Mouse (Mus musculus) adrenal gland, postnatal 0 days (tissue): Measurements from ENCODE around the gene Olfr994. TPM values are rescaled to one million over a fixed set of nuclear protein-coding genes. Genes with fewer than 3 reads are reported as not detected.

Experiments used
- polyA plus RNA-seq: library from polyadenylated mRNA; unstranded; fragments of >200 nt; fragmentation: Nextera tagmentation; extraction: Ambion mirVana; gene quantifications from 2 replicates; pipeline ENCODE4 v1.2.1, GENCODE M21; 2015

Olfr994 gene
- polyA plus RNA-seq = not detected in 2 replicates

GRCm38 (mm10) chr2:85436351-85436750 is at the start of gene Olfr994:
Olfr994 (minus strand) TSS chr2:85436451.

GRCm38 (mm10) chr2:85443539-85443938 is 7.3 kb upstream of the Olfr994 start, which contains the start of gene Olfr995:
Olfr995 (minus strand) TSS chr2:85443639.

GRCm38 (mm10) chr2:85414777-85415176 is 21.5 kb downstream of the Olfr994 start, which contains the start of gene Olfr993:
Olfr993 (minus strand) TSS chr2:85414877.

GRCm38 (mm10) chr2:85409369-85409768 is 26.9 kb downstream of the Olfr994 start, which contains the start of gene Olfr992:
Olfr992 (minus strand) TSS chr2:85409469.

Other genes with a start within 250 kb of the Olfr994 start
- gene Lrrc55, start 239.3 kb downstream of the Olfr994 start, polyA plus RNA-seq = 1.9 and 2.1 TPM in 2 replicates
- gene Olfr987, start 97.1 kb downstream of the Olfr994 start, polyA plus RNA-seq = not detected in 2 replicates
- gene Olfr988, start 73.2 kb downstream of the Olfr994 start, polyA plus RNA-seq = not detected in 2 replicates
- not detected in 2 replicates for gene Olfr992, start 27.0 kb downstream of the Olfr994 start, polyA plus RNA-seq
- not detected in 2 replicates for gene Olfr993, start 21.6 kb downstream of the Olfr994 start, polyA plus RNA-seq
- not detected in 2 replicates for gene Olfr995, start 7.2 kb upstream of the Olfr994 start, polyA plus RNA-seq
- gene 4833423E24Rik, start 82.6 kb upstream of the Olfr994 start, polyA plus RNA-seq = 0.19 and 0.83 TPM in 2 replicates
- gene Olfr996, start 142.8 kb upstream of the Olfr994 start, polyA plus RNA-seq = not detected in 2 replicates
- gene Olfr998, start 152.5 kb upstream of the Olfr994 start, polyA plus RNA-seq = 0.22 TPM in 1 of 2 replicates, not detected in the other
- gene Olfr1000, start 175.5 kb upstream of the Olfr994 start, polyA plus RNA-seq = not detected in 2 replicates
- gene Olfr1002, start 214.3 kb upstream of the Olfr994 start, polyA plus RNA-seq = not detected in 2 replicates
- gene Olfr154, start 228.0 kb upstream of the Olfr994 start, polyA plus RNA-seq = not detected in 2 replicates
- gene Olfr1006, start 242.3 kb upstream of the Olfr994 start, polyA plus RNA-seq = 0.11 TPM in 1 of 2 replicates, not detected in the other